Mouse (Mus musculus) neural tube, embryonic 15.5 days (tissue): Measurements from ENCODE around the gene Mob3b. TPM values are rescaled to one million over a fixed set of nuclear protein-coding genes. Genes with fewer than 3 reads are reported as not detected.
A peak's percentile ranks its signal among the peaks of the same experiment; 100 is the strongest.

Experiments used
- ATAC-seq: fragments of 200-750 bp; cut with Nextera tagmentation; 2 replicates; pipeline ENCODE4 v1.8.0; 2017; ENCODE audit warnings: mild to moderate bottlenecking, moderate TSS enrichment, moderate library complexity; ENCODE audit not compliant: low FRiP score
- H3K27ac ChIP-seq: fragments of 300-500 bp; sonication (generic); replicated peaks from 2 replicates; pipeline ENCODE4 v1.5.1; 2015; ENCODE audit warnings: mild to moderate bottlenecking, inconsistent platforms
- H3K27me3 ChIP-seq: fragments of 300-500 bp; sonication (generic); replicated peaks from 2 replicates; pipeline ENCODE4 v1.6.1; 2015; ENCODE audit warnings: inconsistent platforms
- H3K36me3 ChIP-seq: fragments of 300-500 bp; sonication (generic); 2 replicates; pipeline ENCODE4 v1.6.1; 2015; ENCODE audit warnings: inconsistent platforms
- H3K4me1 ChIP-seq: fragments of 300-500 bp; sonication (generic); 2 replicates; pipeline ENCODE4 v1.6.1; 2015; ENCODE audit warnings: inconsistent platforms
- H3K4me2 ChIP-seq: fragments of 300-500 bp; sonication (generic); 2 replicates; pipeline ENCODE4 v1.6.1; 2015; ENCODE audit warnings: inconsistent platforms, mild to moderate bottlenecking, moderate library complexity
- H3K4me3 ChIP-seq: fragments of 300-500 bp; sonication (generic); replicated peaks from 2 replicates; pipeline ENCODE4 v1.5.1; 2015; ENCODE audit warnings: mild to moderate bottlenecking, inconsistent platforms
- H3K9ac ChIP-seq: fragments of 300-500 bp; sonication (generic); replicated peaks from 2 replicates; pipeline ENCODE4 v1.6.1; 2015; ENCODE audit warnings: mild to moderate bottlenecking, inconsistent platforms
- H3K9me3 ChIP-seq: fragments of 300-500 bp; sonication (generic); replicated peaks from 2 replicates; pipeline ENCODE4 v1.6.1; 2016; ENCODE audit warnings: inconsistent platforms
- WGBS: fragments of 180-500 bp; shearing (Covaris S2); methylation state at CpG from one replicate; pipeline ENCODE4 v1.1.7; 2015; ENCODE audit warnings: mixed read lengths; 5-methylcytosine and 5-hydroxymethylcytosine counted together
- polyA plus RNA-seq: library from polyadenylated mRNA; unstranded; fragments of >200 nt; fragmentation: Nextera tagmentation; extraction: Ambion mirVana; gene quantifications from 2 replicates; pipeline ENCODE4 v1.2.1, GENCODE M21; 2015

Gene Mob3b
- polyA plus RNA-seq, 1 experiment from 2014 or later: 3.7 TPM

- no peak overlapping the region for H3K4me3 ChIP-seq
- ATAC-seq: no peak
- WGBS: 87% methylated on average over 2 of the region's 2 CpGs
- no peaks in the 10 kb centered on the region for H3K9me3 ChIP-seq
- peaks cover 17% of the 10 kb centered on the region; the same call in 1 of the 2 replicates for H3K4me1 ChIP-seq
- H3K27ac ChIP-seq: no peak overlapping the region
- no peak overlapping the region for H3K9ac ChIP-seq
- H3K27me3 ChIP-seq: no peaks in the 10 kb centered on the region
- no peak overlapping the region for H3K4me2 ChIP-seq
- H3K36me3 ChIP-seq: no peaks in the 10 kb centered on the region
Measured at GRCm38 (mm10) chr4:35054362-35054761, 102.9 kb downstream of the Mob3b start.

- ATAC-seq: peak; percentile 81; the same call in 1 of the 2 replicates
Measured at GRCm38 (mm10) chr4:35052174-35052942, 104.9 kb downstream of the Mob3b start.

GRCm38 (mm10) chr4:35051152-35051551 lies 106.1 kb downstream of the Mob3b start:
- Histone ChIP-seq H3K4me1 (peaks cover 17% of the 10 kb centered on the region; the same call in 1 of the 2 replicates), H3K27ac (no peak overlapping the region), H3K4me2 (peak overlapping the region; percentile 7; the same call in 1 of the 2 replicates), H3K4me3 (no peak overlapping the region), H3K9me3 (no peaks in the 10 kb centered on the region), H3K9ac (no peak overlapping the region), H3K36me3 (no peaks in the 10 kb centered on the region), H3K27me3 (no peaks in the 10 kb centered on the region)
- no peak for ATAC-seq
- WGBS: 58% methylated on average over 7 of the region's 7 CpGs

More at GRCm38 (mm10) chr4:35052174-35052942, 104.9 kb downstream of the Mob3b start:
- Histone ChIP-seq H3K36me3 (no peaks in the 10 kb centered on the region), H3K9ac (no peak overlapping the region), H3K9me3 (no peaks in the 10 kb centered on the region), H3K4me2 (no peak overlapping the region), H3K4me3 (no peak overlapping the region), H3K27ac (peak overlapping the region; percentile 49; the same call in 1 of the 2 replicates), H3K4me1 (peaks cover 17% of the 10 kb centered on the region; the same call in 1 of the 2 replicates), H3K27me3 (no peaks in the 10 kb centered on the region)
- 39% methylated on average over 6 of the region's 6 CpGs for WGBS

- peaks cover 17% of the 10 kb centered on the region; the same call in 1 of the 2 replicates for H3K4me1 ChIP-seq
- H3K9me3 ChIP-seq: no peaks in the 10 kb centered on the region
- H3K36me3 ChIP-seq: no peaks in the 10 kb centered on the region
- WGBS: 27% methylated on average over 5 of the region's 5 CpGs
- no peak overlapping the region for H3K4me2 ChIP-seq
- no peak overlapping the region for H3K9ac ChIP-seq
- no peaks in the 10 kb centered on the region for H3K27me3 ChIP-seq
- ATAC-seq: no peak
- H3K4me3 ChIP-seq: no peak overlapping the region
- no peak overlapping the region for H3K27ac ChIP-seq
Measured at GRCm38 (mm10) chr4:35049742-35050058, 107.6 kb downstream of the Mob3b start.

GRCm38 (mm10) chr4:35049036-35049741 lies 108.1 kb downstream of the Mob3b start:
- Histone ChIP-seq H3K27ac (no peak overlapping the region), H3K4me1 (peaks cover 17% of the 10 kb centered on the region; the same call in 1 of the 2 replicates), H3K27me3 (no peaks in the 10 kb centered on the region), H3K9me3 (no peaks in the 10 kb centered on the region), H3K36me3 (no peaks in the 10 kb centered on the region), H3K4me3 (no peak overlapping the region), H3K9ac (no peak overlapping the region), H3K4me2 (no peak overlapping the region)
- 33% methylated on average over 9 of the region's 9 CpGs for whole genome bisulfite sequencing
- ATAC-seq: no peak

- Histone ChIP-seq H3K27ac (no peak overlapping the region), H3K27me3 (no peaks in the 10 kb centered on the region), H3K4me3 (no peak overlapping the region), H3K4me1 (no peaks in the 10 kb centered on the region), H3K4me2 (no peak overlapping the region), H3K9me3 (no peaks in the 10 kb centered on the region), H3K9ac (no peak overlapping the region), H3K36me3 (no peaks in the 10 kb centered on the region)
- no peak for ATAC-seq
- 96% methylated on average over 5 of the region's 5 CpGs for WGBS
Measured at GRCm38 (mm10) chr4:35040896-35041295, 116.4 kb downstream of the Mob3b start.

GRCm38 (mm10) chr4:35040306-35040705 lies 117.0 kb downstream of the Mob3b start:
- no peaks in the 10 kb centered on the region for H3K27me3 ChIP-seq
- 88% methylated on average over 1 of the region's 1 CpGs for WGBS
- no peak overlapping the region for H3K9ac ChIP-seq
- no peaks in the 10 kb centered on the region for H3K4me1 ChIP-seq
- H3K4me2 ChIP-seq: no peak overlapping the region
- H3K9me3 ChIP-seq: no peaks in the 10 kb centered on the region
- no peak overlapping the region for H3K4me3 ChIP-seq
- no peak for ATAC-seq
- H3K36me3 ChIP-seq: no peaks in the 10 kb centered on the region
- no peak overlapping the region for H3K27ac ChIP-seq

GRCm38 (mm10) chr4:35037824-35038223 lies 119.5 kb downstream of the Mob3b start:
- WGBS: 88% methylated on average over 2 of the region's 2 CpGs
- Histone ChIP-seq H3K27ac (no peak overlapping the region), H3K9ac (no peak overlapping the region), H3K4me3 (no peak overlapping the region), H3K36me3 (no peaks in the 10 kb centered on the region), H3K4me2 (no peak overlapping the region), H3K27me3 (no peaks in the 10 kb centered on the region), H3K4me1 (no peaks in the 10 kb centered on the region), H3K9me3 (no peaks in the 10 kb centered on the region)
- ATAC-seq: no peak

- H3K9me3 ChIP-seq: no peaks in the 10 kb centered on the region
- H3K4me3 ChIP-seq: no peak overlapping the region
- no peak overlapping the region for H3K4me2 ChIP-seq
- no peaks in the 10 kb centered on the region for H3K4me1 ChIP-seq
- no peaks in the 10 kb centered on the region for H3K36me3 ChIP-seq
- no peak for ATAC-seq
- no peak overlapping the region for H3K27ac ChIP-seq
- no peaks in the 10 kb centered on the region for H3K27me3 ChIP-seq
- 61% methylated on average over 18 of the region's 18 CpGs for WGBS
- H3K9ac ChIP-seq: no peak overlapping the region
Measured at GRCm38 (mm10) chr4:35034504-35035290, 122.6 kb downstream of the Mob3b start.

- Histone ChIP-seq H3K4me2 (no peak overlapping the region), H3K27me3 (no peaks in the 10 kb centered on the region), H3K9me3 (no peaks in the 10 kb centered on the region), H3K4me3 (no peak overlapping the region), H3K9ac (no peak overlapping the region), H3K27ac (no peak overlapping the region), H3K4me1 (no peaks in the 10 kb centered on the region), H3K36me3 (no peaks in the 10 kb centered on the region)
- ATAC-seq: no peak
- 96% methylated on average over 3 of the region's 3 CpGs for WGBS
Measured at GRCm38 (mm10) chr4:35032758-35033157, 124.5 kb downstream of the Mob3b start.

- Histone ChIP-seq H3K4me1 (no peaks in the 10 kb centered on the region), H3K4me2 (no peak overlapping the region), H3K9me3 (no peaks in the 10 kb centered on the region), H3K27me3 (no peaks in the 10 kb centered on the region), H3K27ac (no peak overlapping the region), H3K9ac (no peak overlapping the region), H3K4me3 (no peak overlapping the region), H3K36me3 (no peaks in the 10 kb centered on the region)
- 89% methylated on average over 3 of the region's 3 CpGs for WGBS
- ATAC-seq: no peak
Measured at GRCm38 (mm10) chr4:35031623-35032022, 125.7 kb downstream of the Mob3b start.
